Mouse (Mus musculus) T-helper 17 cell (primary cell): ENCODE measurements around the gene Lrit3.
"Not testable (repeated sequence)": the region's sequence is repeated elsewhere in the genome, so short reads cannot be mapped to it uniquely, and the experiment has no call there.

Experiments used
- in situ Hi-C, 2 experiments: fragments of 300-600 bp; cut with MboI, MseI; formaldehyde crosslinking; loops; 1 replicate in 1 of 2; 2 replicates in 1 of 2; pipeline ENCODE4 v1.15.1; 2025; ENCODE audit warnings: high pct_unique_total_duplicates in 2 of 2

Gene Lrit3

GRCm38 (mm10) chr3:129782746-129783145 is 21.1 kb downstream of the Lrit3 start:
- in situ Hi-C loops: loop anchor here in 1 of 2 experiments (10.0 kb wide), 1 partner anchor 1712 kb away; the partner anchor contains the start of gene Sgms2

- in situ Hi-C loops: loop anchor here in 1 of 2 experiments (10.0 kb wide), 1 partner anchor 1713 kb away; the partner anchor contains the start of gene Sgms2
These were observed 22.4 kb downstream of the Lrit3 start for GRCm38 (mm10) chr3:129781435-129781834.

- in situ Hi-C loops: no loop called here
These were observed 32.6 kb downstream of the Lrit3 start for GRCm38 (mm10) chr3:129771210-129771609.

- in situ Hi-C loops: no loop called here
These were observed 36.6 kb downstream of the Lrit3 start for GRCm38 (mm10) chr3:129766971-129767794.

GRCm38 (mm10) chr3:129766106-129766505 is 37.7 kb downstream of the Lrit3 start:
- in situ Hi-C loops: no loop called here

- in situ Hi-C loops: not testable (repeated sequence)
These were observed 46.2 kb downstream of the Lrit3 start for GRCm38 (mm10) chr3:129757599-129757998.

GRCm38 (mm10) chr3:129754650-129755604 is 48.9 kb downstream of the Lrit3 start, which contains the start of gene Egf:
Gene Egf, minus strand, starts transcription at chr3:129755316.
- in situ Hi-C loops: no loop called here

- in situ Hi-C loops: no loop called here
These were observed 59.0 kb downstream of the Lrit3 start for GRCm38 (mm10) chr3:129744803-129745202.

- in situ Hi-C loops: no loop called here
These were observed 61.0 kb downstream of the Lrit3 start for GRCm38 (mm10) chr3:129742781-129743180.

GRCm38 (mm10) chr3:129738291-129739183 is 65.3 kb downstream of the Lrit3 start:
- in situ Hi-C loops: loop anchor here in 1 of 2 experiments (10.0 kb wide), 1 partner anchor 1516 kb away; no protein-coding TSS in a partner anchor
